Mouse (Mus musculus) kidney, adult 18-20 months (tissue): Measurements from ENCODE around the gene Ccdc30.

Source experiments
- DNase-seq: peaks from one replicate; pipeline ENCODE4 v3.0.0; 2021

The Ccdc30 gene

GRCm38 (mm10) chr4:119415072-119415753 lies at the start of gene Ccdc30:
Gene Ccdc30, minus strand, starts transcription at chr4:119415521.
- DNase-seq, result peak; percentile 92

DNA sequence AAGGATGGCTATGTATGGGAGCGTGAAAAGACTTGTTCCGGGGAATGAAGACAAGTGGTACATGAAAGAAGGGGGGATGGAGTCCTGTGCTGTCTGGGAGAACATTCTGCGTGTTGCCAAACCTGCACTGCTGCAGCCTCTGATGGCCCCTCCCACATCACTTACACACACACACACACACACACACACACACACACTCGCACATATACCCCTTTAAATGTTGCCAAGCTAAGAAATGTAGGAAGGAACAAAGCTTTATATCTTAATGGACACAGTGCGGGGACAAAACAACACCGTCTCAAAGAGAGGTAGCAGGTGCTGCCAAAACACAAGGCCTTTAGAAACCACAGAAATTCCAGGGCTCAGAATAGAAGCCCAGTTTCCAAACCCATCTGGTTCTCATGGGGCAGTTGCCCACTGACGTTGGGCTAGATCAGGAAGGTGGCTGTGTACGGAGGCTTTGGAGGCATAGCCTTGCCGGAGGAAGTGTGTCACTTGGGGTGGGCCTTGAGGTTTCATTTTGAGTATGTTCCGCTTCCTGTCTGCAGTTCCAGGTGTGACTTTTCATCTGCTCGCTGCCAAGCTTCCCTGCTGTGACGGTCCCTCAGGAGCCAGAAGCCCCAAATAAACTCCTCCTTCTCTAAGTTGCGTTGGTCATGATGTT lies 48.6 kb upstream of the Ccdc30 start:
- no peak for DNase-seq

DNA sequence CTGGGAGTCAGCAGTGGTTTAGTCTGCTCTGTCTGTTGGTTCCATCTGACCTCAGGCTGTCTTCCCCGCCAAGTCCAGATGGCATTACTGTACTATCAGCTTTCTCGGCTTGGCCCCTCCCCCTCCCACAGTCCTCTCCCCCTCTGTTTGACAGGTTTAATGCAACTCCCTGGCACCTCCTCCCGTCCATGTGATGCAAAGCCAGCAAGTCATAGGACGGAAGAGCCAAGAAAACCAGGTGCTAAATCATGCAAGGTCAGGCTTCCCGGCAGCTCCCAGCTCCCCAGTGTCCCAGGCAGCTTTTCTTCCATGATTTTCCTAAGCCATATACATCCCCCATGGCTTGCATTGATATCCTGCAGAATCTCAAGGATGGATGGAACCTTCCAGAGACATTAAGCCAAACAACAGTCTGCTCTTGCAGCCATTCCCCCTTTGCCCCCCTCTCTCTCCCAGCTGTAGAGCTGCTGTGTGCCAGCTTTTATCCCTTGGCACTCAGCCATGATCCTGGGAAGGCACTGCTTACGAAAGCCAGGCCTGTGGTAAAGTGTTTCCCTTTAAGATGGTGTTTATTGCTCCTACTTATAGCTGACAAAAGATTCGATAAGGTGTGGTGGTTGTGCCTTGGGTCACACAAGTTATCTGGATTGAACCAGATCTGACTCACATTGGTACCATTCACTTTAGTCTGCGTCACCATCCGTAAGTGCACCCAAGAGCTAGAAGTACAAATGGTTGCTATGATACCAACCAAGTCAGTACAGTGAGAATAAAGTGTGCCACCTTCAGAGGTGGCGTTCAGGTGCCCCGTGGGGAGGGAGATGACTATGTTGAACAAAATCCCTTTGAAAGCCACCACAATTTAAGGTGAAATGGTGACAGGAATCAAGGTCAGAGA lies 47.8 kb upstream of the Ccdc30 start:
- peak; percentile 45 for DNase-seq

DNA sequence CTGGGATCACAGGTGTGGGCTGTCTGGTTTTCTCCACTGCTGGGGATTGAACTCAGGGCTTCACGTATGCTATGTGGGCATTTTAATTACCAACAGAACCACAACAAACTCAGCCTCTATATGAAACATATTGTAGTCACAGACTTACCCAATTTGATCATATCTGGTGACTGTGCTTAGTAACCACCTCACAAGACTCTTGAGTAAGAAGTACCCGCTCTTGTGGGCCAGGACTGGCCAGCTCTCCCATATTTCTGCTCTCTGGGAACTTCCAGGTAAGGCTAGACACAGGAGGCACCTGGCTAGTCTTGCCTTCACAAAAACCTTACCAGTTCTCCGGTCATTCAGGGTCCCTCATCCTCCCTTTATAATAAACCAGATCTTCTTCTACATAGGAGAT lies 47.1 kb upstream of the Ccdc30 start:
- no peak for DNase-seq

GRCm38 (mm10) chr4:119460728-119461141 lies 45.4 kb upstream of the Ccdc30 start:
- DNase-seq, result peak; percentile 28

DNA sequence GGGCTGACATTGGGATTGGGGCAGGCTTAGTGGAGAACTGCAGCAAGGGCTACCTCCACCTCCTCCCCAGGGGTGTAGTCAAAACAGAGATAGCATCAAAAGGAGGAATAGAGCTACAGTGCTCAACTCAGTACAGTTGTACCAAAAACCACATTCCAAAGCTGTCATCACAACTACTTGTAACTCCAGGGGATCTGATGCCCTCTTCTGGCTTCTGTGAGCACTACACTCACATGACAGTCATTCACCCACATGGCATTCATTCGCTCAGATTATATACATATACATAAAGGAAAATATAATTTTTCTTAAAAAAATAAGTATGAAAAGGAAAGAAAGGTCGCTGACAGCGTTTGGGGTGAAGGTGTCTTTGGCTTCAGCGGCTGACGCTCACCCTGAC lies 45.0 kb upstream of the Ccdc30 start:
- peak; percentile 34 for DNase-seq

GRCm38 (mm10) chr4:119453533-119453932 lies 38.2 kb upstream of the Ccdc30 start:
- DNase-seq, result no peak

DNA sequence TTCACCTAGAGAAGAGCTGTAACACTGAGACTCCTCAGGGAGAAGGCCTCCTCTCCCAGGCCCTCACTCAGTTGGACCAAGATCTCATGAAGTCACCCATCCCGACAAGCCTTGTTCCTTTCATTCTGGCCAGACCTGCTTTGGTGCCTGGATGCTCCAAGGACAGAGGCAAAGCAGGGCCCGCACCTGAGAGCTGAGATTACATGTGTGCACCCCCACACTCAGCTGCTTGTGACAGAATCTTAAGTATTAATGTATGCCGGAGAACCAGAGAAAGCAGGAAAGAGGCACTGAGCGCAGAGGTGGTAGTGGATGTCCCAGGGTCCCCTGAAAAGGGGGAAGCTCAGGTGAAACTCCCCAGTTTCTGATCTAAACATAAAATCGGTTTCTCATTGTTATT lies 37.8 kb upstream of the Ccdc30 start:
- DNase-seq, result no peak

- no peak for DNase-seq
These were observed 35.1 kb upstream of the Ccdc30 start for GRCm38 (mm10) chr4:119450436-119450835.

DNA sequence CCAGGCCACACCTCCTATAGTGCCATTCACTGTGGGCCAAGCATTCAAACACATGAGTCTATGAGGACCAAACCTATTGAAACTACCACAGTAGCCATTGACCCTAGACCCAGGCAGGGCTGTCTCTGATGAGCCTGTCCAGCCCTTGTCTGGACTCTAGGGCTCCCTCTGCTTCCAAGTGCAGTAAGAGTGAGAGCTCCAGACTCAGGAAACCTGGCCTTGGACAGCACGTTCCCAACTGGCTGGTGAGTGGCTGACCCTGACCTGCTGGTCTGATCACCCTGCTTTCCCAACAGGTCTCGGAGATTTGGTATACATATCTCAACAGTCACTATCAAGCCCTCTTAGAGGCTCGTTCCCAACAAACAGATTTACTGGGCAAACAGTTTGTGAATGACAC lies 32.5 kb upstream of the Ccdc30 start:
- no peak for DNase-seq

GRCm38 (mm10) chr4:119447261-119447660 lies 31.9 kb upstream of the Ccdc30 start:
- DNase-seq, result no peak

GRCm38 (mm10) chr4:119442539-119442938 lies 27.2 kb upstream of the Ccdc30 start:
- no peak for DNase-seq

- DNase-seq, result no peak
These were observed 26.5 kb upstream of the Ccdc30 start for GRCm38 (mm10) chr4:119441836-119442235.

GRCm38 (mm10) chr4:119437936-119438335 lies 22.6 kb upstream of the Ccdc30 start:
- no peak for DNase-seq

DNA sequence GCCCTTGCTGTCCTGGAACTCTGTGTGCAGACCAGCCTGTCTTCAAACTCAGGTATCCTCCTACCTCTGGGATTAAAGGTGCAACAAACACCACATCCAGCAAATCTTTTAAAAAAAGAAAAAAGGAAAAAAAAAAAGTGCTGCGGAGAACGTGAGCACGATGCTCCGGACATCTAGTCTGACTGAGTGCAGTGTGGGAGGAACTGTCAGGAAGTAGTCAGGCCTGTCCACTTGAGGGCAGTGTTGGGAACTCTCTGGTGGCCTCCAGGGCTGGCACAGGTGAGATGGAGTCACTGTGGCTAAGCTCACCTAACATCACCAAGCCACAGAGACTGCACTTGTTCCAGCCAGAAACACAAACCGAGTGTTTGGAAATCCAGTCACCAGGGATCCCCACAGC lies 15.4 kb upstream of the Ccdc30 start:
- DNase-seq, result peak; percentile 74

GRCm38 (mm10) chr4:119427680-119428079 lies 12.4 kb upstream of the Ccdc30 start:
- no peak for DNase-seq

- DNase-seq, result no peak
These were observed 10.3 kb upstream of the Ccdc30 start for GRCm38 (mm10) chr4:119425601-119426000.

DNA sequence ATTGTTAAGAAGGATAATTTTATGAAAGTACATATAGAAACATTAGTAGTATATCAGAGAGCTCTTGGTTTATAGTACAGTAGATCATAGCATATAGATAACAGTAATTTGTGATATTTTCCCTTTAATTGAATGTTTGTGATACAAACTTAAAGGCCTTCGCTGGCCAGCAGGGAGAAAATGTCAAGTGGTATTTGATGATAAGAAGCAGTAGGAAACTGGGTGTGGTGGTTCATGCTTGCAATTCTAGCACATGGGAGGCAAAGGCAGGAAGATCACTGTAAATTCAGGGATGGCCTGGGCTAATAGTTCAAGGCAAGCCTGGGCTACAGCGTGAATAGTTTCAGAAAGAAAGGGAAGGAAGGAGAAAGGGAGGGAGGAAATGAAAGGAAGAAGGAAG lies 9.8 kb upstream of the Ccdc30 start:
- DNase-seq, result no peak

GRCm38 (mm10) chr4:119422294-119422964 lies 7.1 kb upstream of the Ccdc30 start, which contains the start of the genes Ppcs and Zmynd12:
Gene Ppcs, minus strand, starts transcription at chr4:119422420.
Gene Zmynd12, plus strand, starts transcription at chr4:119422814.
- peak; percentile 94 for DNase-seq

- DNase-seq, result no peak
These were observed 6.6 kb upstream of the Ccdc30 start for GRCm38 (mm10) chr4:119421921-119422293.

GRCm38 (mm10) chr4:119421191-119421590 lies 5.9 kb upstream of the Ccdc30 start:
- peak; percentile 20 for DNase-seq

DNA sequence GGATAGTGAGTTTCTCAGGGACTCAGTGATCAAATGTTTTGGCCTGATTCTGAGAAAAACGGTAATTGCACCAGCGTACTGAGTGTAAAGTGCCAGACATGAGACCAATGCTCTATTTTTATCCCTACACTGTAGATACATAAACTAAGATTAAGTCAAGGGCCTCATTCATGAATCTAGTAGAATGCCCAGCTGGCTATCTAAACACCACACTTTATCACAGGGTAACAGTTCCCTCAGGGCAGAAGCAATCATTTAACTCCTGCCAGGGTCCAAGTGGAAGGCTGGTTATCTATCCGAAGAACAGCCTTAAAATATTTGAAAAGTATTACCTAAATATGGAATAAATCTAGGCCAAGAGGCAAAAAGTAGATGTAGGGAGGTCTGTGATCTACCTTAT lies 2.6 kb upstream of the Ccdc30 start:
- no peak for DNase-seq

DNA sequence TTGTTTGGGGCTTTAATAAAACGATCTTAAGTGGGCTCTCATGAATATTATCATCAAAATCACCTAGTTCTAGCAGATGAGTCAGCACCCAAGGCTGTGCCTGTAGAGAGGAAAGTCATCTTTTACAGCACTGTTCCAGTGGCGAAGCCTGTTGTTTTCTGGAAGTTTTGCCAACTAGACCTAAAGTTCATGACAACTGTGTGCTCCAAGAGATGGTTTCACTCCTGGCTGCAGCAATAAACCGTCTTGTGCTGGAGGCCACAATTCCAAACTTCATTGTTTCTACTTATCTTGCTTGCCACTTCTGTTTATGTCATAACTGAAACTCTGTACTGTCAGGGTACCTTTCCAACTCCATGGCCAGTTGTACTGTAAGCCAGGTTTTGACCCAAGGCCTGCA lies 1.9 kb upstream of the Ccdc30 start:
- DNase-seq, result no peak
